Mouse (Mus musculus) lung, adult 2 months (tissue): ENCODE measurements around the gene Zfp710.

Source experiments
- CTCF ChIP-seq: fragments of 200-500 bp; IDR thresholded peaks from 2 replicates; pipeline ENCODE4 v1.5.1; 2011; ENCODE audit warnings: mild to moderate bottlenecking, low read length, control low read depth; ENCODE audit not compliant: insufficient read depth
- POLR2A ChIP-seq: fragments of 200-500 bp; IDR thresholded peaks from 2 replicates; pipeline ENCODE4 v1.6.1; 2011; ENCODE audit warnings: low read depth, mild to moderate bottlenecking, control low read depth, low read length, borderline replicate concordance; ENCODE audit errors: extremely low read depth

DNA sequence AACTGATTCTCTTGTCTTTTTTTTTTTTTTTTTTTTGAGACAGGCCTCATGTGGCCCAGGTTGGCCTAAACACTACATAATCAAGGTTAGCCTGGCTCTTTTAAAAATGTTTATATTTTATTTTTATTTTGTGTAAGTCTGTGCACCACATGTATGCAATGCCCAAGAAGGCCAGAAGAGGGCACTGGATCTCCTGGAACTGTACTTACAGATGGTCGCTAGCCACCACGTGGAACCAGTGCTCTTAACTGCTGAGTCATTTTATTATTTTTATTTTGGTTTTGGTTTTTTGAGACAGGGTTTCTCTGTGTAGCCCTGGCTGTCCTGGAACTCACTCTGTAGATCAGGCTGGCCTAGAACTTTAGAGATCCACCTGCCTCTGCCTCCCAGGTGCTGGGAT lies 13.1 kb upstream of the Zfp710 start:
- no peak for TF ChIP-seq POLR2A
- peak; percentile 40; the same call in 1 of the 2 replicates for TF ChIP-seq CTCF
